Mouse (Mus musculus) embryo, embryonic 11.5 days (tissue): ENCODE data around the gene Zfp800.

Experiments used
- DNase-seq: peaks from one replicate; pipeline ENCODE4 v3.0.0-alpha.2; 2012; ENCODE audit warnings: low read depth, low spot score

Zfp800 gene

GRCm38 (mm10) chr6:28315208-28315607, 82.6 kb downstream of the Zfp800 start:
- DNase-seq, result no peak

DNA sequence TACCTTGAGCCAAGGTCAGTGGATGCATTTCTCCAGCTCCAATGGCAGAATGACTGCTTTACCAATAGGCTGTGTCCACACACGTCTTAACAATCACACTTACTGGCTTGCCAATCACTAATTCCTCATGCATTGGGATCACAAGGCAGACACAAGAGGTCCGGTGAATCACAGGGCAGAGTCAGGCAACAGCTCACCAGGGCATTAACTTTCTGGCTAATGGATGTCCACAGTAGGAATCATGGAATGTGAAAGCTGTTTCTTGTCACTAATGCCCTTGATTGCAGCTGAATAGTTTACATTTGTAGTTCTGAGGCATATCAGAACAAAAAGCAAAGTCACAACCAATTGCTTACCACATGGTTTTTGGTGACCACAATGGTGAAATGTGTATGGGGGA, 85.7 kb downstream of the Zfp800 start:
- DNase-seq, result no peak

DNA sequence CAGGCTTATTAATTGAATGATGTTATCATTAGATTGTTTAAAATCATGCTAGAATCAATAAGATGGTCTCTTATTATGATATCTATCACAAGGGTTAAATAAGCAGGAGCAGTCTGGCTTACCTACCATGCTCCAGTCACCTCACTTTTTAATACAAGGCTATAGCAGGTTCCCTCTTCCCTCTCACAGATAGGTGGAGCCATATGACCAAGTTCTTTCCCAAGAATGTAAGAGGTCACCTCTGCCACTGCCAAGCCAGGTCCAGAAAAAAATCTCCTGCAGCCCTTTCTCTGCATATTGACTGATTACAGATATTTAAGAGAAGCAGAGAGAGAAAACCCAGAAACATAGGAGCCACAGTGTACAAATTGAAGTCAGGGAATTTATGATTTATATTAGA, 88.1 kb downstream of the Zfp800 start:
- DNase-seq, result no peak

DNA sequence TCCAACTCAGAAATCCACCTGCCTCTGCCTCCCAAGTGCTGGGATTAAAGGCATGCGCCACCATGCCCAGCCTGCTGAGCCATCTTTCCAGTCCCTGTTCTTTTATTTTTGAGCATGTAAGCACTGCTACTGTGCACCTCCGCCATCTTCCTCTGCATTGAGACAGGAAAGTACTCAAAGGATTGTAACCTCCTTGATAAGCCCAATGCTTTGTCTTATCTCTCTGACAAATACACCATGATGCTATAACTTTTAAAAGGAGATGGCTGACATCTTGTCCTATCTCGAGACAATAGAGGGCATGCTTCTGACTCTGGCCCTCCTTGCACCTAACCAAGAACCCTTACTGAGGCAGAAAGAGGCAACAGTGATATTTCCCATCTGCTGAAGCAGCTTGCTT, 88.9 kb downstream of the Zfp800 start:
- no peak for DNase-seq

DNA sequence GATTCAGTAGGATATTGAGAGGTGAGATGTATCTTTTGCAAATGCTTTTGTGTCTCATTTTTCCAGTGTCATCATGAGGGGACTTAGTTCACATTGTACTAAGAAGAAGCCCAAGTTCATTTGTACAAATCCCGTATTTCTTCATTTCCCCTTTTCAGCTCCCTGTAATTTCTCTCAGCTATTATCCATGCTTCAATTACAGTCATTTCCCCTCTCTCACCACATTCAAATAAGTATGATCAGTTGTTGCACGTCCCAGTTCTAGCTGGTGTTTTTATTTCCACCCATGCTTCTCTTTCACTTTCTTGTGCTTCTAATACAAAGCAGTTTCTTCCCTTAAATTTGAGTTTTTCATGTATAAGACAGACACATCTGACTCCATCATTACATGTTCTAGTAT, 91.1 kb downstream of the Zfp800 start:
- DNase-seq, result no peak

DNA sequence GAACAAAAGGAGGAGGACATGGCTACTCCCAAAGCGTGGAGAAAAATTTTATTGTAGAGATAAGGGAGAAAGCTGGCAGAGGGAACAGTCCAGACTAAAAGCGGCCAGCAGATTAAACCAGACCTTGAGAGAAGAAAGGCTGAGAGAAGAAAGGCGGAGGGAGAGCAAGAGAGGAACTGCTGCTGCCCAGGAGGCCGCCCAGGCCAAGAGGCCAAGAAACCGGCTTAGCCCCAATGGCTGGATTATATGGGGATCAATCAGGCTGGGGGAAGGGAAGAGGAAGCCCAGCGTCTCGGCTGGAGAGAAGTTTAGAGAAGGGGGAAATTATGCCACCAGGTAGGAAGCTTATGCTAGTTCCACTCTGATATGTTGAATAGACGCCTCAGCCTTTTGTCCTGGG, 101.5 kb downstream of the Zfp800 start:
- no peak for DNase-seq

- no peak for DNase-seq
Measured at GRCm38 (mm10) chr6:28295581-28295980, 102.2 kb downstream of the Zfp800 start.

- no peak for DNase-seq
Measured at GRCm38 (mm10) chr6:28292810-28293209, 105.0 kb downstream of the Zfp800 start.

- no peak for DNase-seq
Measured at GRCm38 (mm10) chr6:28279886-28280285, 117.9 kb downstream of the Zfp800 start.

GRCm38 (mm10) chr6:28262198-28262621, 135.6 kb downstream of the Zfp800 start:
- no peak for DNase-seq

DNA sequence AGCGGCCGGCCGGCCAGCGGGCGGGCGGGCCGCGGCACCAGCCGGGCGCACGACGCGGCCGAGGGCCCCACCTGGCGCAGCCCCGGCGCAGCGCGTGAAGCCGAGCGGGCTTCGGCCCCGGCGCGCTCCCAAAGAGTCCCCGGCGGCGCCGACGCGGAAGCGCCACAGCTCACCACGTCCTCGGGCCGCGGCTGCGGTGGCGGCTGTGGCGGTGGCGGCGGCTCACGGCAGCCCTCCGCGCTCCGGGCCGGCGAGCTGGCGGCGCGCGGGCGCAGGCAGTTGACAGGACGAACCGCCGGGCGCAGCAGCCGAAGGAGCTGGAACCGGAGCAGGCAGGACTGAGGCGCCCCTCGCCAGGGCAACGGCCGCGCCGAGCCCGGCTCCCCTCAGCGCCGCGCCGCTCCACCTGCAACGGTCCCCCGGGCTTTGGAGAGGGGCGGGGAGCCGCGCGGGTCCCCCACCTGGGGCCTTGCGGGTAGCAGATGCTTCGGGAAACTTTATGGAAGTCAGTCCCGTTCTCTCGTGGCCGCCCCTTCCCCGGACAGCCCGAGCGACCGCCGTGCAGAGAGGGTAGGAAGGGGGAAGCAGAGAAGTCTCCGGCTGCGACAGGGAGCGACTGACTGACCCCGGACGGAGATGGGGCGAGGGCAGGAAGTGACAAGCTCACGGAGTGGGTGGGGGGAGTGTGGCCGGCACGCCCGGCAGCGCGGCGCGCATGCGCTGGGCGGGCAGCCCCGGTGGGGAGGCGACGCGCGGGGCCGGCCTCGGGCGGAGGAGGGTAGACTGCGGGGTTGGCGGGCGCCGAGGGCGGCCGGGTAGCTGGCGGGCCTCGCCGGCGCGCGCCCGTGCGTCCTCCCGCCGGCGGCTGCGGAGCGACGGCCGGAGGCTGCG, 136.3 kb downstream of the Zfp800 start:
- DNase-seq, result peak; percentile 77

DNA sequence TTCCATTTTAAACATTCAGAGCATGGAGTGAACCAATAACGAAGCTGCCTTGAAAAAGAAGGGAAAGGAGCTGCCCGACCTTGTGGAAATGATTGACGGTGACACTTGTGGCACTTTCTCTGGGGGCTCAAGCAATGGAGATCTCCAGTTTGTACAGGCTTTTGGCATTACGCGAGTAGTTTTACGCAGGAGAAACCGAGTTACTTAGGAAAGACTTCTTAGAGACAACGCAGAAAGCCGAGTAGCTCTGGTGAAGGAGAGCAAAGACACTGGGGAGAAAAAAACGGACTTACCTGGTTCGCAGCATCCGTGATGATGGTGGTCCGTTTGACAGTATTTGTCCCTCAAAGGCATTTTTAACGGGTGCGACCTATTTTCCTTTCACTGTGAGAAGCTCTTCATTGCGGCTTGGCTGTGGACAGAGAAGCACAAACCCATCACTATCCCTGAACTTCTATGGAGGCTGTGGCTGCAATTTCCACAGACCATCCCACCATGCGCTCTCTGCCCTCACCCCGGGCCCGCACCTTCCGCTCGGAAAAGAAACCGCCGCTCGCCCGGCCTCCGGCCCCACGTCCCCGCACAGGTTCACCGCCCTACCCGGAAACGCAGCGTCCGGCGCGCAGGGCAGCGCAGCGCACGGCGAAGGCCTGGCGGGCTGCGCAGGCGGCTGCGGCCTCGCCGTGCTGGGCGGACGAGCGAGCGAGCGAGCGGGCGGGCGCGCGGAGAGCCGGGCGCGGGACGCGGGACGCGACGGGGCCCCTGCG, 137.2 kb downstream of the Zfp800 start:
- peak; percentile 27 for DNase-seq

- no peak for DNase-seq
Measured at GRCm38 (mm10) chr6:28259750-28260149, 138.1 kb downstream of the Zfp800 start.

GRCm38 (mm10) chr6:28258440-28258839, 139.4 kb downstream of the Zfp800 start:
- DNase-seq, result no peak

DNA sequence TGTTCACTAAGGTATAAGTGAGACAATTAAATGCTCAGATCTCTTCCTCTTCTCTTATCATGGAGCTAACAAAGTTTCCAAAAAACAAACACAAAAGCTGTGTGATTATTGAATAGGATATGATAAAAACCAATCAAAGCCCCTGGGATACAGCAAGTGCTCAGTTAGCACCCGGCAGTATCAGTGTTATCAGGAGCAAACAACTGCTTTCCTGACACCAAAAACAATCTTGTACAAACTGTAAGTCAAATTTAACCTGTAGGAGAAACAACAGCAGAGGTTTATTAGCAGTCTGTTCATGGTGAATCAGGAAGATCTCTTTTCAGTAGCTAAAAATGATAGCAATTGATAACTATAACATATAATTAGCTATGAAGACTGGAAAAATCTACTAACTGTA, 140.0 kb downstream of the Zfp800 start:
- DNase-seq, result no peak

DNA sequence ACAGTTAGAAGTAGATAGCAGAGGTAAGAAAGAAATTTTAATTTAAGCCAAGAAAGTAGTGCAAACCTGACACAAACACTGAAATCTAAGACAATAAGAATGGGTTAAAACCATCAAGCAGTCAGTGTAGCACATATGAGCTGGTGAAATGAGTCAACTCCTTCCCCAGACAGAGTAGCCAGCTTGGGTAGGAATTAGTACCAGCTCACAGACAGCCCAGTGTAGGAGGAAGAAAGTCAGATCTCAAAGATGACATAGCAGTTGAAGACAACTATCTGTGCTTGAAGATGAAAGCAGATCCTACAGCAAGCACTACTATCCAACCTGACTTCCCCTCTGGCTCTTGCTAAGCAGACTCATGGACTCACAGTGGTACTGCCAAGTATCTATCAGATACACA, 145.0 kb downstream of the Zfp800 start:
- no peak for DNase-seq

DNA sequence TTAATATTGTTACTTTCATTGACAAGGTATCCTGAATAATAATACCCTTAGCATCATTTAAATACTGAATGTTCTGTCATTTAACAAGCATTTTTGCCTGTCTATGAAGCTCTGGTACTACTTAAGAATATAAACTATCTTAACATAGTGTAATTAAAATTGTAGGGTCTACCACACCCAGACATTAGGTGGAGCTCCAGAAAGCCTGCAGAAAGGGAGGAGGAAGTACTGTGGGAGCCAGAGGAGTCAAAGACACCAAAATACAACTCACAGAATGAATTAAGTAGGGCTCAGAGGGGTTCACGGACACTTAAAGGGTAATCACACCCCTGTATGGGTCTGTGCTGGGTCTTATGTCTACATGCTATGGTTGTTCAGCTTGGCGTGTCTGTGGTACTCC, 149.6 kb downstream of the Zfp800 start:
- DNase-seq, result no peak

DNA sequence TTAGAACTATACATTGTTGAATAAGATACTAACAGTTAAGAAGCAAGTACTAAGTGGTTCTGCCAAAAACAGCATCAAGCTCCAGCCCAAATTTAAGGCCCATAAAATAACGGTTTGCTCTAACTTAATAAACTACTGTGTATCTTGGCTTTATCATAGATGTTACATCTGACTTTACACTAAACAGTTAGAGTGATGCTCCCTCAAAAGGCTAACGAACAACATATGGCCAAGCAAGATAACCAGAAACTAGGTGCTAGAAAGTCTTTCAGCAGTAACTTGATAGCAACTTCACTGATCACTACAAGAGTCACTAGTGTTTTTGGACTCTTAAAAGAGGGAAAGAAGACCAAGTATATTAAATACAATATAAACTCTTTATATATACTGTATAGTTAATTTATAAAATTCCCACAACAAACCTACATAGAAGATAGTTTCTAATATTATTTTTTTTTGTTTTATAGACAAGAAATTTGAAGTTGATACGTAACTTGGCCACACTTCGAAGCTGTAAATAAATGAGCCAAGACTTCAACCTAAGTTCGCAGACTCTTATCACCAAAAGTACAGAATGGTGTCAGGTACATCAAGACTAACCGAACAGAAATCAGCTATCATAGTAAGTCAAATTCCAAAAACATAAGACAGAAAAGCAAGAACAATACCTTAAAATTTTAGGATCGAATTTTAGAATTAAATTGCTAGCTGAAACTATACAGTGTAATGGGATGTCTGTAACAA, 165.0 kb downstream of the Zfp800 start:
- no peak for DNase-seq

DNA sequence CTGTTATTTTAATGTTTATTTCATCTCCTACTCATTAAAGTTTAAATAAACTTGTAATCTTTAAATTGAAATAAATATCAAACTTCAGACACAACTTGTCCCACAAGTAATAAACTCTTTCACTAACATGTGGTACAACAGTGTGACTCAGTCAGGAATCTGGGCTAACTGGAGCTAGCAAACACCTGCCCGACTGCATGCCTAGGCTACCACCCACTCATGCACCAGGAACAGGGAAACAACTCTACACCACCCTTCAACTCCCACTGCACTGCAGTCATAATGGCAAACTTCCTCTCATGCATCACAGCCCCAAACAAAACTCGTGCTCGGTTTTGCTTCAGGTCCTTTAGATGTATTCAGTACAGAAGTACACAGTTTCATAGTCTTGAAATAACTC, 169.7 kb downstream of the Zfp800 start:
- DNase-seq, result no peak

DNA sequence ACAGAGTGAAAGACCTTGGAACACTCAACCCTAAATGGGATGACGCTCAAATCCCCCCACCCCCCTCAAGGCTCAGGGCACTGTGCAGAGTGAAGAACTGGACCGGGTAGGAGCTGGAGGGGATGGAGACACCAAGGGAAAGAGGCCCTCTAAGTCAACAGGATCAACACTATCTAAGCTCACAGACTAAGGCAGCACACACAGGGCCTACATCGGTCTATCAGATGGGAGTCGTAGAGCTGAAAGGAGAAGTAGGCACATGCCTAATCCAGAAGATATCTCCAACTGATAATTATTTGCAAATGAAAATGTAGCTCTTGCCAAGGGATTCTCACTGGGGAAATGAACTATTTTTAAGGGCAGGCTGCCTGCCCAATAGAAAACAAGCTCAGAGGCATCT, 176.8 kb downstream of the Zfp800 start:
- DNase-seq, result no peak

DNA sequence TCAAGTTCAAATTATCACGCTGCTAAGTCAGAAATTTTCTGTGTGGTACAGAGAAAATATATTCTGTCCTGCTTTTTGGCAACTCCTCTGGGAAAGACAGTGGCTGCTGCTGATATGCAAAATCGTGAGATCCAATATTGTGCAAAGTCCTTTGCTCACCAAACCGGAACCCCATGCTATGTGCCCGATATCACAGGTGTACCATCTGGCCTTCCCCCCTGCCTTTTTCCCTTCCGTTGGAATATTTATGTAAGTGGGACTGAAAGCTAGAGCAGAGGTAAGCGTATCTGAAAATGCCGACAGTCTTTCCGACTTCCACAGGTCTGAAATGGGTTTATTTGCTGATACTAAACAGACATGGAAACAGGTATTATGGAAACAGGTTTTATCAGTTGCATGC, 179.4 kb downstream of the Zfp800 start:
- no peak for DNase-seq

GRCm38 (mm10) chr6:28215268-28215954, 182.4 kb downstream of the Zfp800 start:
- peak; percentile 46 for DNase-seq
